Mouse (Mus musculus) intestine, embryonic 15.5 days (tissue): ENCODE results near the gene Lsp1. TPM values are rescaled to one million over a fixed set of nuclear protein-coding genes. Genes with fewer than 3 reads are reported as not detected.

Experiments
- ATAC-seq: fragments of 200-750 bp; cut with Nextera tagmentation; 2 replicates; pipeline ENCODE4 v1.8.0; 2017; ENCODE audit warnings: moderate TSS enrichment, moderate library complexity
- H3K27ac ChIP-seq: fragments of 300-500 bp; sonication (generic); 2 replicates; pipeline ENCODE4 v1.5.1; 2015; ENCODE audit warnings: mild to moderate bottlenecking, inconsistent platforms
- H3K27me3 ChIP-seq: fragments of 300-500 bp; sonication (generic); replicated peaks from 2 replicates; pipeline ENCODE4 v1.6.1; 2015; ENCODE audit warnings: inconsistent platforms
- H3K36me3 ChIP-seq: fragments of 300-500 bp; sonication (generic); 2 replicates; pipeline ENCODE4 v1.6.1; 2015; ENCODE audit warnings: inconsistent platforms
- H3K4me1 ChIP-seq: fragments of 300-500 bp; sonication (generic); replicated peaks from 2 replicates; pipeline ENCODE4 v1.6.1; 2015; ENCODE audit warnings: inconsistent platforms
- H3K4me2 ChIP-seq: fragments of 300-500 bp; sonication (generic); replicated peaks from 2 replicates; pipeline ENCODE4 v1.6.1; 2015; ENCODE audit warnings: mild to moderate bottlenecking, inconsistent platforms
- H3K4me3 ChIP-seq: fragments of 300-500 bp; sonication (generic); replicated peaks from 2 replicates; pipeline ENCODE4 v1.5.1; 2015; ENCODE audit warnings: inconsistent platforms
- H3K9ac ChIP-seq: fragments of 300-500 bp; sonication (generic); 2 replicates; pipeline ENCODE4 v1.6.1; 2015; ENCODE audit warnings: inconsistent platforms
- H3K9me3 ChIP-seq: fragments of 300-500 bp; sonication (generic); 2 replicates; pipeline ENCODE4 v1.6.1; 2016; ENCODE audit warnings: inconsistent platforms
- WGBS: fragments of 180-500 bp; shearing (Covaris S2); methylation state at CpG from one replicate; pipeline ENCODE4 v1.1.7; 2015; 5-methylcytosine and 5-hydroxymethylcytosine counted together
- polyA plus RNA-seq: library from polyadenylated mRNA; unstranded; fragments of >200 nt; fragmentation: Nextera tagmentation; extraction: Ambion mirVana; gene quantifications from 2 replicates; pipeline ENCODE4 v1.2.1, GENCODE M21; 2015

Lsp1 gene
- polyA plus RNA-seq, 1 experiment from 2014 or later = 130 TPM

GRCm38 (mm10) chr7:142479886-142480285 lies 19.3 kb downstream of the Lsp1 start:
- Histone ChIP-seq H3K27me3 (no peaks in the 10 kb centered on the region), H3K27ac (peak overlapping the region; percentile 96), H3K9me3 (no peaks in the 10 kb centered on the region), H3K36me3 (no peaks in the 10 kb centered on the region), H3K4me1 (peaks cover 68% of the 10 kb centered on the region), H3K9ac (no peak overlapping the region), H3K4me2 (peak overlapping the region; percentile 67), H3K4me3 (no peak overlapping the region)
- no peak for ATAC-seq
- 91% methylated on average over 3 of the region's 3 CpGs for WGBS

- peak overlapping the region; percentile 96 for H3K27ac ChIP-seq
- ATAC-seq = no peak
- H3K4me1 ChIP-seq = peaks cover 68% of the 10 kb centered on the region
- H3K9ac ChIP-seq = peak overlapping the region; percentile 62
- no peak overlapping the region for H3K4me3 ChIP-seq
- WGBS = 95% methylated on average over 3 of the region's 3 CpGs
- H3K4me2 ChIP-seq = peak overlapping the region; percentile 67
- H3K9me3 ChIP-seq = no peaks in the 10 kb centered on the region
- peaks cover 1% of the 10 kb centered on the region; the same call in 1 of the 2 replicates for H3K36me3 ChIP-seq
- H3K27me3 ChIP-seq = no peaks in the 10 kb centered on the region
Measured at GRCm38 (mm10) chr7:142480661-142481060, 20.1 kb downstream of the Lsp1 start.

- Histone ChIP-seq H3K9me3 (no peaks in the 10 kb centered on the region), H3K4me1 (peaks cover 74% of the 10 kb centered on the region), H3K4me2 (peak overlapping the region; percentile 67), H3K4me3 (peak overlapping the region; percentile 21), H3K27me3 (no peaks in the 10 kb centered on the region), H3K9ac (peak overlapping the region; percentile 62), H3K27ac (peak overlapping the region; percentile 96), H3K36me3 (peaks cover 3% of the 10 kb centered on the region; the same call in 1 of the 2 replicates)
- 6% methylated on average over 5 of the region's 5 CpGs for WGBS
- peak; percentile 40 for ATAC-seq
Measured at GRCm38 (mm10) chr7:142481186-142481567, 20.6 kb downstream of the Lsp1 start.

- Histone ChIP-seq H3K4me3 (peak overlapping the region; percentile 21), H3K4me1 (peaks cover 79% of the 10 kb centered on the region), H3K36me3 (peaks cover 3% of the 10 kb centered on the region; the same call in 1 of the 2 replicates), H3K27ac (peak overlapping the region; percentile 96), H3K4me2 (peak overlapping the region; percentile 67), H3K9ac (peak overlapping the region; percentile 62), H3K9me3 (no peaks in the 10 kb centered on the region), H3K27me3 (no peaks in the 10 kb centered on the region)
- 2% methylated on average over 21 of the region's 22 CpGs for WGBS
- ATAC-seq = peak; percentile 80
Measured at GRCm38 (mm10) chr7:142481568-142482255, 21.1 kb downstream of the Lsp1 start.

GRCm38 (mm10) chr7:142482256-142482609 lies 21.6 kb downstream of the Lsp1 start:
- no peaks in the 10 kb centered on the region for H3K27me3 ChIP-seq
- no peaks in the 10 kb centered on the region for H3K9me3 ChIP-seq
- peak; percentile 18 for ATAC-seq
- H3K9ac ChIP-seq = peak overlapping the region; percentile 62
- peak overlapping the region; percentile 96 for H3K27ac ChIP-seq
- peak overlapping the region; percentile 21; the same call in 1 of the 2 replicates for H3K4me3 ChIP-seq
- peaks cover 3% of the 10 kb centered on the region; the same call in 1 of the 2 replicates for H3K36me3 ChIP-seq
- H3K4me1 ChIP-seq = peaks cover 83% of the 10 kb centered on the region
- peak overlapping the region; percentile 67 for H3K4me2 ChIP-seq
- WGBS = 22% methylated on average over 6 of the region's 6 CpGs

- Histone ChIP-seq H3K36me3 (peaks cover 3% of the 10 kb centered on the region; the same call in 1 of the 2 replicates), H3K27ac (peak overlapping the region; percentile 96), H3K27me3 (no peaks in the 10 kb centered on the region), H3K9me3 (no peaks in the 10 kb centered on the region), H3K4me1 (peaks cover 80% of the 10 kb centered on the region), H3K4me2 (peak overlapping the region; percentile 18), H3K9ac (no peak overlapping the region; the same call in 1 of the 2 replicates), H3K4me3 (no peak overlapping the region)
- peak; percentile 28 for ATAC-seq
- WGBS = 37% methylated on average over 11 of the region's 11 CpGs
Measured at GRCm38 (mm10) chr7:142483136-142483535, 22.5 kb downstream of the Lsp1 start.

- H3K4me2 ChIP-seq = no peak overlapping the region
- peaks cover 13% of the 10 kb centered on the region; the same call in 1 of the 2 replicates for H3K36me3 ChIP-seq
- no peaks in the 10 kb centered on the region for H3K9me3 ChIP-seq
- H3K27ac ChIP-seq = peak overlapping the region; percentile 96
- 71% methylated on average over 12 of the region's 12 CpGs for WGBS
- no peaks in the 10 kb centered on the region for H3K27me3 ChIP-seq
- no peak for ATAC-seq
- H3K4me1 ChIP-seq = peaks cover 70% of the 10 kb centered on the region
- H3K4me3 ChIP-seq = no peak overlapping the region
- no peak overlapping the region for H3K9ac ChIP-seq
Measured at GRCm38 (mm10) chr7:142484780-142485179, 24.2 kb downstream of the Lsp1 start.

- Histone ChIP-seq H3K4me3 (no peak overlapping the region), H3K9me3 (no peaks in the 10 kb centered on the region), H3K36me3 (peaks cover 30% of the 10 kb centered on the region), H3K27ac (peak overlapping the region; percentile 96), H3K4me2 (no peak overlapping the region), H3K27me3 (no peaks in the 10 kb centered on the region), H3K4me1 (peaks cover 53% of the 10 kb centered on the region), H3K9ac (peak overlapping the region; percentile 28)
- WGBS = 61% methylated on average over 8 of the region's 8 CpGs
- no peak for ATAC-seq
Measured at GRCm38 (mm10) chr7:142486751-142487162, 26.1 kb downstream of the Lsp1 start.

GRCm38 (mm10) chr7:142487341-142487859 lies 26.8 kb downstream of the Lsp1 start:
- H3K27me3 ChIP-seq = no peaks in the 10 kb centered on the region
- H3K27ac ChIP-seq = peak overlapping the region; percentile 96
- H3K9ac ChIP-seq = peak overlapping the region; percentile 28; the same call in 1 of the 2 replicates
- peaks cover 36% of the 10 kb centered on the region for H3K36me3 ChIP-seq
- peaks cover 46% of the 10 kb centered on the region for H3K4me1 ChIP-seq
- peak overlapping the region; percentile 30; the same call in 1 of the 2 replicates for H3K4me2 ChIP-seq
- H3K4me3 ChIP-seq = no peak overlapping the region
- no peaks in the 10 kb centered on the region for H3K9me3 ChIP-seq
- peak; percentile 69 for ATAC-seq
- 18% methylated on average over 9 of the region's 9 CpGs for WGBS

- no peak for ATAC-seq
- Histone ChIP-seq H3K9me3 (no peaks in the 10 kb centered on the region), H3K27ac (peak overlapping the region; percentile 96; the same call in 1 of the 2 replicates), H3K4me2 (no peak overlapping the region), H3K36me3 (peaks cover 36% of the 10 kb centered on the region), H3K27me3 (no peaks in the 10 kb centered on the region), H3K4me3 (no peak overlapping the region), H3K9ac (no peak overlapping the region), H3K4me1 (peaks cover 40% of the 10 kb centered on the region)
- 73% methylated on average over 3 of the region's 3 CpGs for WGBS
Measured at GRCm38 (mm10) chr7:142488053-142488452, 27.4 kb downstream of the Lsp1 start.

GRCm38 (mm10) chr7:142493535-142493934 lies 32.9 kb downstream of the Lsp1 start:
- Histone ChIP-seq H3K4me1 (peaks cover under 1% of the 10 kb centered on the region; the same call in 1 of the 2 replicates), H3K4me3 (no peak overlapping the region), H3K27ac (peak overlapping the region; percentile 38; the same call in 1 of the 2 replicates), H3K9ac (no peak overlapping the region; the same call in 1 of the 2 replicates), H3K27me3 (no peaks in the 10 kb centered on the region), H3K4me2 (no peak overlapping the region), H3K9me3 (no peaks in the 10 kb centered on the region), H3K36me3 (peaks cover 34% of the 10 kb centered on the region)
- 62% methylated on average over 8 of the region's 8 CpGs for WGBS
- ATAC-seq = no peak

- 87% methylated on average over 3 of the region's 3 CpGs for WGBS
- H3K27me3 ChIP-seq = no peaks in the 10 kb centered on the region; the same call in 1 of the 2 replicates
- no peak overlapping the region for H3K4me2 ChIP-seq
- no peak overlapping the region for H3K9ac ChIP-seq
- H3K4me1 ChIP-seq = peaks cover 11% of the 10 kb centered on the region; the same call in 1 of the 2 replicates
- H3K9me3 ChIP-seq = no peaks in the 10 kb centered on the region
- ATAC-seq = no peak
- H3K36me3 ChIP-seq = peaks cover 16% of the 10 kb centered on the region; the same call in 1 of the 2 replicates
- no peak overlapping the region for H3K27ac ChIP-seq
- no peak overlapping the region for H3K4me3 ChIP-seq
Measured at GRCm38 (mm10) chr7:142496158-142496557, 35.5 kb downstream of the Lsp1 start.
